Mouse (Mus musculus): ENCODE data around the gene Itgad. TPM values are rescaled to one million over a fixed set of nuclear protein-coding genes. Genes with fewer than 3 reads are reported as not detected.

Gene Itgad
- polyA plus RNA-seq, 2 experiments = not detected

DNA sequence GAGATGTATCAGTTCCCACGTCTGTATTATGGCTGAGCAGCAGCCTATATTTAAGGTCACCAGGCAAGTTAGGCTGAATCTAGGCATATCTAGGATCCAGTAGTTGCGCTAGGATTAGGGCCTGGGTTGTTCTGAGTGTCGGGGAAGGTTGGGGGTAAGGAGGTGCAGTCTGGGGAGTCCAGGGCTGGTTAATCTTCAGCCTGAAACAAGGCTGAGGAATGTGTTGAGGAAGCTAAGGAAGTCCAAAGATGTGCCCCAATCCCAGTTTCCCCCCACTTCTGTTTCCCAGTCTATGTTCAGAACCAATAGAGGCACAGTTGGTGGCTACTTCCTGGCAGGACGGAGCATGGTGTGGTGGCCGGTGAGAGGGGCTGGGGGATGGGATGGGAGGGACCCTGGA is 111.9 kb downstream of the Itgad start:
- Histone ChIP-seq H3K4me3 (replicated peaks; ENCODE audit: low read length) (no peak overlapping the region), H3K4me2 (replicated peaks; ENCODE audit: low read depth, low read length, severe bottlenecking) (no peak overlapping the region), H3K27me3 (ENCODE audit: control insufficient read depth, insufficient read depth, low read length) (no peaks in the 10 kb centered on the region), H3K9ac (ENCODE audit: low read depth, low read length, severe bottlenecking) (no peak overlapping the region), H3K36me3 (ENCODE audit: control insufficient read depth, insufficient read depth, low read length) (peaks cover 8% of the 10 kb centered on the region), H3K9me3 (ENCODE audit: control insufficient read depth, low read length) (no peaks in the 10 kb centered on the region), H3K4me1 (ENCODE audit: control insufficient read depth, insufficient read depth, low read length) (no peaks in the 10 kb centered on the region), H3K27ac (replicated peaks; ENCODE audit: low read depth, low read length) (no peak overlapping the region)
- DNase-seq (ENCODE audit: low spot score) (no peak), ATAC-seq (ENCODE audit: low FRiP score, low read depth) (no peak)
- TF ChIP-seq POLR2A (IDR thresholded peaks at IDR 0.05; ENCODE audit: borderline replicate concordance, extremely low read depth, insufficient read depth, insufficient read length) = no peak
- 82% methylated on average over 5 of the region's 5 CpGs for WGBS

GRCm38 (mm10) chr7:128267391-128267790 is 113.2 kb downstream of the Itgad start:
- Histone ChIP-seq H3K4me1 (ENCODE audit: control insufficient read depth, insufficient read depth, low read length) (no peaks in the 10 kb centered on the region), H3K4me2 (replicated peaks; ENCODE audit: low read depth, low read length, severe bottlenecking) (no peak overlapping the region), H3K27ac (replicated peaks; ENCODE audit: low read depth, low read length) (no peak overlapping the region), H3K27me3 (ENCODE audit: control insufficient read depth, insufficient read depth, low read length) (no peaks in the 10 kb centered on the region), H3K36me3 (ENCODE audit: control insufficient read depth, insufficient read depth, low read length) (peaks cover 21% of the 10 kb centered on the region), H3K9ac (ENCODE audit: low read depth, low read length, severe bottlenecking) (no peak overlapping the region), H3K4me3 (replicated peaks; ENCODE audit: low read length) (no peak overlapping the region), H3K9me3 (ENCODE audit: control insufficient read depth, low read length) (no peaks in the 10 kb centered on the region)
- no peak for DNase-seq (ENCODE audit: low spot score)
- TF ChIP-seq POLR2A (IDR thresholded peaks at IDR 0.05; ENCODE audit: borderline replicate concordance, extremely low read depth, insufficient read depth, insufficient read length) = no peak
- WGBS = 58% methylated on average over 13 of the region's 13 CpGs
- no peak for ATAC-seq (ENCODE audit: low FRiP score, low read depth)

DNA sequence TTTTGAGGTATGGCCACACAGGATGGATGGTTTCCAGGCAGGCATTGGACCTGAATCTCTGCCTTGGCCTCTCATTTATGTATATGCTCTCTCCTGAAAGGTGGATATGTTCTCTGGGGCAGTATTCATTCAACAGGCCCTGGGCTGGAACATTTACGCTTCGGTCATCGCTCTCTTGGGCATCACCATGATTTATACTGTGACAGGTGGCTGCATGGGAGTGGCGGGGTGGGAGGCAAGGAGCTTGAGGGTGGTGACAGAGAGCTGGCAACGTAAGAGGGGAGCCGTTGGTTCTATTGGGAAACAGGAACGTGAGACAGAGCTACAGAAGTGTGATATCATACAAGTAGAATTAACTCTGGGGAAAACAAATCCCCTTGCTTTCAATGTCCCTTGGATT is 113.6 kb downstream of the Itgad start:
- Histone ChIP-seq H3K27ac (replicated peaks; ENCODE audit: low read depth, low read length) (no peak overlapping the region), H3K9me3 (ENCODE audit: control insufficient read depth, low read length) (no peaks in the 10 kb centered on the region), H3K9ac (ENCODE audit: low read depth, low read length, severe bottlenecking) (no peak overlapping the region), H3K27me3 (ENCODE audit: control insufficient read depth, insufficient read depth, low read length) (no peaks in the 10 kb centered on the region), H3K4me1 (ENCODE audit: control insufficient read depth, insufficient read depth, low read length) (no peaks in the 10 kb centered on the region), H3K36me3 (ENCODE audit: control insufficient read depth, insufficient read depth, low read length) (peaks cover 23% of the 10 kb centered on the region), H3K4me3 (replicated peaks; ENCODE audit: low read length) (no peak overlapping the region), H3K4me2 (replicated peaks; ENCODE audit: low read depth, low read length, severe bottlenecking) (no peak overlapping the region)
- ATAC-seq (ENCODE audit: low FRiP score, low read depth) = no peak
- DNase-seq (ENCODE audit: low spot score) = no peak
- TF ChIP-seq POLR2A (IDR thresholded peaks at IDR 0.05; ENCODE audit: borderline replicate concordance, extremely low read depth, insufficient read depth, insufficient read length) = no peak
- WGBS = 71% methylated on average over 7 of the region's 7 CpGs

DNA sequence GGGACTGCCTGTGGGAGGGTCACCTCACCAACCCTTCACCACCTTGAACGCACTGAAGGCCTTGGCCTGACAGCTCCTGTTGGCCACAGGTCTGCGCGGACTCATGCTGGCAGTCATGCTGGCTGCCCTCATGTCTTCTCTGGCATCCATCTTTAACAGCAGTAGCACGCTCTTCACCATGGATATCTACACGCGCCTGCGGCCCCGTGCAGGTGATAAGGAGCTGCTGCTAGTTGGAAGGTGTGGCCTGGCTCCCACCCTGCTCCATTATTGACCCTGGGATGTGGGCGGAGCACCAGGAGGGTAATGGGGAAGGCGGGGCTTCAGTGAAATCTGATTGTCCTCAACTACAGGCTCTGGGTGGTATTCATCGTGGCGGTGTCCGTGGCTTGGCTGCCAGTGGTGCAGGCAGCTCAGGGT is 116.3 kb downstream of the Itgad start:
- H3K4me3 ChIP-seq (replicated peaks; ENCODE audit: low read length) = no peak overlapping the region
- H3K4me2 ChIP-seq (replicated peaks; ENCODE audit: low read depth, low read length, severe bottlenecking) = no peak overlapping the region
- H3K9me3 ChIP-seq (ENCODE audit: control insufficient read depth, low read length) = no peaks in the 10 kb centered on the region
- TF ChIP-seq POLR2A (IDR thresholded peaks at IDR 0.05; ENCODE audit: borderline replicate concordance, extremely low read depth, insufficient read depth, insufficient read length) = no peak
- ATAC-seq (ENCODE audit: low FRiP score, low read depth) (no peak), DNase-seq (ENCODE audit: low spot score) (no peak)
- H3K27me3 ChIP-seq (ENCODE audit: control insufficient read depth, insufficient read depth, low read length) = no peaks in the 10 kb centered on the region
- H3K4me1 ChIP-seq (ENCODE audit: control insufficient read depth, insufficient read depth, low read length) = no peaks in the 10 kb centered on the region
- WGBS = 48% methylated on average over 13 of the region's 13 CpGs
- H3K36me3 ChIP-seq (ENCODE audit: control insufficient read depth, insufficient read depth, low read length) = peaks cover 48% of the 10 kb centered on the region
- no peak overlapping the region for H3K9ac ChIP-seq (ENCODE audit: low read depth, low read length, severe bottlenecking)
- no peak overlapping the region for H3K27ac ChIP-seq (replicated peaks; ENCODE audit: low read depth, low read length)

- Histone ChIP-seq H3K36me3 (ENCODE audit: control insufficient read depth, insufficient read depth, low read length) (peaks cover 59% of the 10 kb centered on the region), H3K4me2 (replicated peaks; ENCODE audit: low read depth, low read length, severe bottlenecking) (no peak overlapping the region), H3K4me1 (ENCODE audit: control insufficient read depth, insufficient read depth, low read length) (no peaks in the 10 kb centered on the region), H3K9ac (ENCODE audit: low read depth, low read length, severe bottlenecking) (no peak overlapping the region), H3K9me3 (ENCODE audit: control insufficient read depth, low read length) (no peaks in the 10 kb centered on the region), H3K4me3 (replicated peaks; ENCODE audit: low read length) (no peak overlapping the region), H3K27ac (replicated peaks; ENCODE audit: low read depth, low read length) (no peak overlapping the region), H3K27me3 (ENCODE audit: control insufficient read depth, insufficient read depth, low read length) (no peaks in the 10 kb centered on the region)
- no peak for ATAC-seq (ENCODE audit: low FRiP score, low read depth)
- no peak for TF ChIP-seq POLR2A (IDR thresholded peaks at IDR 0.05; ENCODE audit: borderline replicate concordance, extremely low read depth, insufficient read depth, insufficient read length)
- no peak for DNase-seq (ENCODE audit: low spot score)
- WGBS = 95% methylated on average over 9 of the region's 9 CpGs
Measured at GRCm38 (mm10) chr7:128271496-128271895, 117.3 kb downstream of the Itgad start.

Other genes starting within 250 kb of the Itgad start
- gene Kat8, start 241.9 kb upstream of the Itgad start, polyA plus RNA-seq (2012; rRNA removed) = 35.2 and 43.4 TPM in 2 replicates
- gene Kat8, start 241.9 kb upstream of the Itgad start, polyA plus RNA-seq (2014; fragmentation: Nextera tagmentation; extraction: Ambion mirVana) = 39.1 and 45.4 TPM in 2 replicates
- 6.3 and 7.0 TPM in 2 replicates for gene Prss8, start 224.3 kb upstream of the Itgad start, polyA plus RNA-seq (2012; rRNA removed)
- gene Prss8, start 224.3 kb upstream of the Itgad start, polyA plus RNA-seq (2014; fragmentation: Nextera tagmentation; extraction: Ambion mirVana) = 6.2 and 7.0 TPM in 2 replicates
- gene Prss36, start 207.7 kb upstream of the Itgad start, polyA plus RNA-seq (2012; rRNA removed) = 14.5 and 16.9 TPM in 2 replicates
- 11.7 and 14.1 TPM in 2 replicates for gene Prss36, start 207.7 kb upstream of the Itgad start, polyA plus RNA-seq (2014; fragmentation: Nextera tagmentation; extraction: Ambion mirVana)
- 919 and 999 TPM in 2 replicates for gene Fus, start 186.9 kb upstream of the Itgad start, polyA plus RNA-seq (2012; rRNA removed)
- 60.9 and 68.7 TPM in 2 replicates for gene Fus, start 186.9 kb upstream of the Itgad start, polyA plus RNA-seq (2014; fragmentation: Nextera tagmentation; extraction: Ambion mirVana)
- 53.1 and 59.3 TPM in 2 replicates for gene Pycard, start 160.5 kb upstream of the Itgad start, polyA plus RNA-seq (2012; rRNA removed)
- gene Pycard, start 160.5 kb upstream of the Itgad start, polyA plus RNA-seq (2014; fragmentation: Nextera tagmentation; extraction: Ambion mirVana) = 98.3 and 132 TPM in 2 replicates
- 22.8 and 26.6 TPM in 2 replicates for gene Trim72, start 150.4 kb upstream of the Itgad start, polyA plus RNA-seq (2012; rRNA removed)
- gene Trim72, start 150.4 kb upstream of the Itgad start, polyA plus RNA-seq (2014; fragmentation: Nextera tagmentation; extraction: Ambion mirVana) = 1.7 and 2.2 TPM in 2 replicates
- gene Itgam, start 91.7 kb upstream of the Itgad start, polyA plus RNA-seq (2012; rRNA removed) = 2.4 and 2.5 TPM in 2 replicates
- gene Itgam, start 91.7 kb upstream of the Itgad start, polyA plus RNA-seq (2014; fragmentation: Nextera tagmentation; extraction: Ambion mirVana) = 1.1 and 1.2 TPM in 2 replicates
- 0.01 TPM in 1 of 2 replicates, not detected in the other for gene Gm49368, start 91.7 kb upstream of the Itgad start, polyA plus RNA-seq (2012; rRNA removed)
- gene Gm49368, start 91.7 kb upstream of the Itgad start, polyA plus RNA-seq (2014; fragmentation: Nextera tagmentation; extraction: Ambion mirVana) = not detected in 2 replicates
- gene Itgax, start 24.8 kb upstream of the Itgad start, polyA plus RNA-seq (2012; rRNA removed) = 0.14 and 0.18 TPM in 2 replicates
- gene Itgax, start 24.8 kb upstream of the Itgad start, polyA plus RNA-seq (2014; fragmentation: Nextera tagmentation; extraction: Ambion mirVana) = 0.06 and 0.17 TPM in 2 replicates
- 53.8 and 80.3 TPM in 2 replicates for gene Cox6a2, start 52.0 kb downstream of the Itgad start, polyA plus RNA-seq (2012; rRNA removed)
- gene Cox6a2, start 52.0 kb downstream of the Itgad start, polyA plus RNA-seq (2014; fragmentation: Nextera tagmentation; extraction: Ambion mirVana) = 40.2 and 70.8 TPM in 2 replicates
- 21.2 and 31.9 TPM in 2 replicates for gene Armc5, start 83.0 kb downstream of the Itgad start, polyA plus RNA-seq (2012; rRNA removed)
- 14.5 and 16.7 TPM in 2 replicates for gene Armc5, start 83.0 kb downstream of the Itgad start, polyA plus RNA-seq (2014; fragmentation: Nextera tagmentation; extraction: Ambion mirVana)
- gene 9130023H24Rik, start 83.7 kb downstream of the Itgad start, polyA plus RNA-seq (2012; rRNA removed) = 3.2 and 3.4 TPM in 2 replicates
- gene 9130023H24Rik, start 83.7 kb downstream of the Itgad start, polyA plus RNA-seq (2014; fragmentation: Nextera tagmentation; extraction: Ambion mirVana) = 8.1 and 8.8 TPM in 2 replicates
- 46.0 and 55.5 TPM in 2 replicates for gene Tgfb1i1, start 92.4 kb downstream of the Itgad start, polyA plus RNA-seq (2012; rRNA removed)
- gene Tgfb1i1, start 92.4 kb downstream of the Itgad start, polyA plus RNA-seq (2014; fragmentation: Nextera tagmentation; extraction: Ambion mirVana) = 51.2 and 55.4 TPM in 2 replicates
- 0.04 TPM in 1 of 2 replicates, not detected in the other for gene Slc5a2, start 111.3 kb downstream of the Itgad start, polyA plus RNA-seq (2012; rRNA removed)
- gene Slc5a2, start 111.3 kb downstream of the Itgad start, polyA plus RNA-seq (2014; fragmentation: Nextera tagmentation; extraction: Ambion mirVana) = not detected in 2 replicates
- 46.1 and 52.6 TPM in 2 replicates for gene BC017158, start 143.8 kb downstream of the Itgad start, polyA plus RNA-seq (2012; rRNA removed)
- 28.5 and 31.8 TPM in 2 replicates for gene BC017158, start 143.8 kb downstream of the Itgad start, polyA plus RNA-seq (2014; fragmentation: Nextera tagmentation; extraction: Ambion mirVana)